Mouse (Mus musculus) ES-Bruce4 (cell line): Measurements from ENCODE around the gene Arhgap31. TPM values are rescaled to one million over a fixed set of nuclear protein-coding genes. Genes with fewer than 3 reads are reported as not detected.

Experiments used
- H3K27ac ChIP-seq: 2 replicates; pipeline ENCODE4 v1.5.1; 2012; ENCODE audit warnings: low read length, inconsistent platforms; ENCODE audit not compliant: insufficient read depth
- H3K27me3 ChIP-seq: 2 replicates; pipeline ENCODE4 v1.6.1; 2012; ENCODE audit warnings: mild to moderate bottlenecking, low read length, inconsistent platforms; ENCODE audit not compliant: control insufficient read depth, poor library complexity, insufficient read depth, severe bottlenecking
- H3K36me3 ChIP-seq: 2 replicates; pipeline ENCODE4 v1.6.1; 2012; ENCODE audit warnings: inconsistent platforms, mild to moderate bottlenecking, low read length, moderate library complexity; ENCODE audit not compliant: control insufficient read depth, poor library complexity, insufficient read depth, severe bottlenecking
- H3K4me1 ChIP-seq: one replicate; pipeline ENCODE4 v1.8.1; 2011; ENCODE audit warnings: low read length; ENCODE audit not compliant: control insufficient read depth, insufficient read depth
- H3K4me3 ChIP-seq: 2 replicates; pipeline ENCODE4 v1.5.1; 2011; ENCODE audit warnings: low read depth, mild to moderate bottlenecking, low read length
- H3K9ac ChIP-seq: 2 replicates; pipeline ENCODE4 v1.6.1; 2012; ENCODE audit warnings: low read depth, mild to moderate bottlenecking, inconsistent platforms; ENCODE audit not compliant: poor library complexity, severe bottlenecking
- H3K9me3 ChIP-seq: replicated peaks from 2 replicates; pipeline ENCODE4 v1.6.1; 2012; ENCODE audit warnings: mild to moderate bottlenecking, low read length, inconsistent platforms; ENCODE audit not compliant: control insufficient read depth, poor library complexity, insufficient read depth, severe bottlenecking
- CTCF ChIP-seq: IDR thresholded peaks from one replicate; pipeline ENCODE4 v1.8.1; 2011; ENCODE audit warnings: low read depth, low read length
- EP300 ChIP-seq: IDR thresholded peaks from 2 replicates; pipeline ENCODE4 v1.6.1; 2011; ENCODE audit warnings: low read depth, low read length; ENCODE audit not compliant: insufficient read depth
- POLR2A ChIP-seq: IDR thresholded peaks from one replicate; pipeline ENCODE4 v1.8.1; 2011; ENCODE audit warnings: low read length; ENCODE audit not compliant: insufficient read depth
- polyA plus RNA-seq: library from polyadenylated mRNA; stranded (reverse); fragments of >200 nt; gene quantifications from 2 replicates; pipeline ENCODE4 v1.2.4, GENCODE M21; 2011; ENCODE audit warnings: low read depth; ENCODE audit not compliant: missing spikeins, insufficient read depth, insufficient read length

The Arhgap31 gene
- polyA plus RNA-seq, 1 experiment: 1.3 TPM

- TF ChIP-seq EP300 (no peak), POLR2A (no peak), CTCF (no peak)
- Histone ChIP-seq H3K36me3 (no peaks in the 10 kb centered on the region), H3K9ac (no peak overlapping the region), H3K4me1 (no peaks in the 10 kb centered on the region), H3K9me3 (no peaks in the 10 kb centered on the region), H3K4me3 (no peak overlapping the region), H3K27ac (no peak overlapping the region), H3K27me3 (no peaks in the 10 kb centered on the region)
Observed at GRCm38 (mm10) chr16:38730921-38731320, 17.8 kb upstream of the Arhgap31 start.

- no peaks in the 10 kb centered on the region for H3K27me3 ChIP-seq
- no peak overlapping the region for H3K27ac ChIP-seq
- no peak overlapping the region for H3K4me3 ChIP-seq
- no peak overlapping the region for H3K9ac ChIP-seq
- no peaks in the 10 kb centered on the region for H3K9me3 ChIP-seq
- H3K4me1 ChIP-seq: no peaks in the 10 kb centered on the region
- TF ChIP-seq POLR2A (no peak), EP300 (no peak), CTCF (no peak)
- H3K36me3 ChIP-seq: no peaks in the 10 kb centered on the region
Observed at GRCm38 (mm10) chr16:38729610-38730288, 16.7 kb upstream of the Arhgap31 start.

GRCm38 (mm10) chr16:38729139-38729538 lies 16.1 kb upstream of the Arhgap31 start:
- TF ChIP-seq CTCF (no peak), POLR2A (no peak), EP300 (no peak)
- Histone ChIP-seq H3K36me3 (no peaks in the 10 kb centered on the region), H3K27me3 (no peaks in the 10 kb centered on the region), H3K27ac (no peak overlapping the region), H3K9me3 (no peaks in the 10 kb centered on the region), H3K9ac (no peak overlapping the region), H3K4me1 (no peaks in the 10 kb centered on the region), H3K4me3 (no peak overlapping the region)

GRCm38 (mm10) chr16:38728576-38729132 lies 15.6 kb upstream of the Arhgap31 start:
- Histone ChIP-seq H3K4me3 (no peak overlapping the region), H3K27ac (no peak overlapping the region), H3K36me3 (no peaks in the 10 kb centered on the region)

GRCm38 (mm10) chr16:38724974-38725373 lies 11.9 kb upstream of the Arhgap31 start:
- no peak overlapping the region for H3K9ac ChIP-seq
- H3K4me3 ChIP-seq: no peak overlapping the region
- H3K36me3 ChIP-seq: no peaks in the 10 kb centered on the region
- no peaks in the 10 kb centered on the region for H3K27me3 ChIP-seq
- peaks cover 8% of the 10 kb centered on the region for H3K9me3 ChIP-seq
- no peak for TF ChIP-seq POLR2A
- no peak for TF ChIP-seq CTCF
- TF ChIP-seq EP300: no peak
- H3K4me1 ChIP-seq: no peaks in the 10 kb centered on the region
- H3K27ac ChIP-seq: no peak overlapping the region

More at GRCm38 (mm10) chr16:38728576-38729132, 15.6 kb upstream of the Arhgap31 start:
- TF ChIP-seq POLR2A: no peak
- no peak for TF ChIP-seq CTCF
- TF ChIP-seq EP300: no peak
- Histone ChIP-seq H3K4me1 (no peaks in the 10 kb centered on the region), H3K27me3 (no peaks in the 10 kb centered on the region), H3K9ac (no peak overlapping the region), H3K9me3 (no peaks in the 10 kb centered on the region)

- Histone ChIP-seq H3K4me1 (no peaks in the 10 kb centered on the region), H3K4me3 (no peak overlapping the region), H3K27me3 (no peaks in the 10 kb centered on the region), H3K36me3 (no peaks in the 10 kb centered on the region), H3K27ac (no peak overlapping the region), H3K9me3 (peaks cover 8% of the 10 kb centered on the region), H3K9ac (no peak overlapping the region)
- TF ChIP-seq EP300 (no peak), POLR2A (no peak), CTCF (no peak)
Observed at GRCm38 (mm10) chr16:38724256-38724655, 11.2 kb upstream of the Arhgap31 start.
